Mouse (Mus musculus): ENCODE measurements around the gene 1700037H04Rik. TPM values are rescaled to one million over a fixed set of nuclear protein-coding genes. Genes with fewer than 3 reads are reported as not detected.

The 1700037H04Rik gene
- polyA plus RNA-seq, 2 experiments: 59.4 to 62.7 TPM

DNA sequence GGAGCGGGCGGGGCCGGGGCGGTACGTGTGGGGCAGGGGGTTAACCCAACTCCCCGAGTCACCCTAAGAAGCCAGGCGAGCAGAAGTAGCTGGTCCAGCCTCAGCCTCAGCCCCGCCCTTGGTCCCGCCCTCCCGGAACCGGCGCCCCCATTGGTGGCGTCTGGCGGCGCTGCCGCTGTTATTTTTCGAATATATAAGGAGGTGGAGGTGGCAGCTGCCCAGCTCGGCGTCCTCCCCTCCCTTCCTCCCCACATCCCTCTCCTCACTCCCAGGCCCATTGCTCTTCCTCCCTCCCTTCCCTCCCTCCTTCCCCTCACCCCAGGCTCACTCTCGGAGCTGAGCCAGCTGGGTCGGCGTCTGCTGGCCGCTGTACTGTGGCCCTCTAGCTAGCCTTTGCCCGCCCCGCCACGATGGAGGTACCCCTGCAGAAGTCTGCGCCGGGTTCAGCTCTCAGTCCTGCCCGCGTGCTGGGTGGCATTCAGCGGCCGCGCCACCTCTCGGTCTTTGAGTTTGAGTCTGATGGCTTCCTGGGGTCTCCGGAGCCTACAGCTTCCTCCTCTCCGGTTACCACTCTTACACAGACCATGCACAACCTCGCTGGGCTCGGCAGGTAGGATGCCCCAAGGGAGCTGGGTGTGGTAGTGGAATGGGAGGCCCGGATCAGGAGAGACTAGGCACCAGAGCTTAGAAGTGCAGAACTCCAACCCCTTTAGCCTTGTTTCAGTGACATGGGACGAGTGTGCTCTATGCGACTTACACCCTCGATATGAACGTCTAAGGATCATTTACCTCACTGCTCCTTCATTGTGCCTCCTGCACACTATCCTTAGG lies 27.1 kb upstream of the 1700037H04Rik start, which contains the start of the genes Cdc25b and Spef1:
TSS of gene Cdc25b (plus strand) at position 179 of the 831 bp plus-strand sequence.
TSS of gene Spef1 (minus strand) at position 512 of the 831 bp plus-strand sequence.
- ATAC-seq (ENCODE audit: low FRiP score, low read depth) (peak; percentile 89), DNase-seq (ENCODE audit: low spot score) (peak; percentile 86)
- H3K9me3 ChIP-seq (ENCODE audit: control insufficient read depth, low read length): no peaks in the 10 kb centered on the region
- H3K9ac ChIP-seq (ENCODE audit: low read depth, low read length, severe bottlenecking): peak within 1 kb of the TSS; percentile 64
- peak within 1 kb of the TSS; percentile 70 for H3K27ac ChIP-seq (replicated peaks; ENCODE audit: low read depth, low read length)
- H3K27me3 ChIP-seq (ENCODE audit: control insufficient read depth, insufficient read depth, low read length): no peaks in the 10 kb centered on the region
- WGBS: 1% methylated on average over 40 of the region's 43 CpGs
- H3K4me2 ChIP-seq (replicated peaks; ENCODE audit: low read depth, low read length, severe bottlenecking): peak within 1 kb of the TSS; percentile 66
- 0 out of 2 replicates have a peak, but pooled peaks have one; percentile 42 for TF ChIP-seq POLR2A (IDR thresholded peaks at IDR 0.05; ENCODE audit: borderline replicate concordance, extremely low read depth, insufficient read depth, insufficient read length)
- H3K36me3 ChIP-seq (ENCODE audit: control insufficient read depth, insufficient read depth, low read length): peaks cover 19% of the 10 kb centered on the region
- peaks cover 17% of the 10 kb centered on the region for H3K4me1 ChIP-seq (ENCODE audit: control insufficient read depth, insufficient read depth, low read length)
- peak within 1 kb of the TSS; percentile 59 for H3K4me3 ChIP-seq (replicated peaks; ENCODE audit: low read length)

- Histone ChIP-seq H3K4me2 (replicated peaks; ENCODE audit: low read depth, low read length, severe bottlenecking) (peak overlapping the region; percentile 66), H3K36me3 (ENCODE audit: control insufficient read depth, insufficient read depth, low read length) (peaks cover 13% of the 10 kb centered on the region; the same call in 1 of the 2 replicates), H3K27ac (replicated peaks; ENCODE audit: low read depth, low read length) (peak overlapping the region; percentile 70; the same call in 1 of the 2 replicates), H3K4me1 (ENCODE audit: control insufficient read depth, insufficient read depth, low read length) (peaks cover 17% of the 10 kb centered on the region), H3K4me3 (replicated peaks; ENCODE audit: low read length) (peak overlapping the region; percentile 59), H3K9ac (ENCODE audit: low read depth, low read length, severe bottlenecking) (peak overlapping the region; percentile 64), H3K9me3 (ENCODE audit: control insufficient read depth, low read length) (no peaks in the 10 kb centered on the region), H3K27me3 (ENCODE audit: control insufficient read depth, insufficient read depth, low read length) (no peaks in the 10 kb centered on the region)
- no peak for DNase-seq (ENCODE audit: low spot score)
- 3% methylated on average over 14 of the region's 14 CpGs for WGBS
- ATAC-seq (ENCODE audit: low FRiP score, low read depth): no peak
- TF ChIP-seq POLR2A (IDR thresholded peaks at IDR 0.05; ENCODE audit: borderline replicate concordance, extremely low read depth, insufficient read depth, insufficient read length): no peak
Measured at GRCm38 (mm10) chr2:131186343-131186742, 26.5 kb upstream of the 1700037H04Rik start.

DNA sequence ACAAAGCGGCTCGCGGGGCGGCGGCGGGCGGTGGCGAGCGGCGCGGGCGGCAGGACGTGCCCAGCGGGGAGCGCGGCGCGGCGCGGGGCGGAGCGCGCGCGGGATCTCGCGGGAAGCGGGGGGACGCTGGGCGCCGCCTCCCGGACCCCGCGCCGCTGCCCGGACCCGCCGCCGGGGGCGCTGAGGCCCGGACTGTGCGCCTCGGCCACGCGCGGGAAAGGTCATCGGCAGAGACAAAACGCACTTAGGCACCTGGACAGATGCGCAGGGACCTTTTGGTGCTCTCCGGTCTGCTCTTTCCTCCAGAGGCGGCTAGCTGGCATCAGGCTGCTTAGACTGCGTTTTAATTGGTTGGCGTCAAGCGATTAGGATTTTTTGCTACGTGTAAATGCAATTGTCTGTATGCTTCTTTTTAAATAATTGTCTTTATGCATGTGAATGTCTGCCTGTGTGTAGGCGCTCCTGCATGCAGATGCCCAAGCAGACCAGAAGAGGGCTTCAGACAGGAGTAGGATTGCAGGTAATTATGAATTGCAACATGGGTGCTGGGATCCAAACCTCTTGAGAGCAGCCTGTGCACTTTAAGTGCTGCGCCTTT lies 20.2 kb upstream of the 1700037H04Rik start, which contains the start of gene Cenpb:
TSS of gene Cenpb (minus strand) at position 78 of the 598 bp plus-strand sequence.
- H3K9me3 ChIP-seq (ENCODE audit: control insufficient read depth, low read length): no peaks in the 10 kb centered on the region
- H3K27ac ChIP-seq (replicated peaks; ENCODE audit: low read depth, low read length): peak within 1 kb of the TSS; percentile 93
- peak within 1 kb of the TSS; percentile 96 for H3K4me2 ChIP-seq (replicated peaks; ENCODE audit: low read depth, low read length, severe bottlenecking)
- H3K9ac ChIP-seq (ENCODE audit: low read depth, low read length, severe bottlenecking): peak within 1 kb of the TSS; percentile 89
- WGBS: 4% methylated on average over 32 of the region's 57 CpGs
- peaks cover 25% of the 10 kb centered on the region for H3K4me1 ChIP-seq (ENCODE audit: control insufficient read depth, insufficient read depth, low read length)
- peak; percentile 90 for ATAC-seq (ENCODE audit: low FRiP score, low read depth)
- TF ChIP-seq POLR2A (IDR thresholded peaks at IDR 0.05; ENCODE audit: borderline replicate concordance, extremely low read depth, insufficient read depth, insufficient read length): no peak
- no peaks in the 10 kb centered on the region for H3K27me3 ChIP-seq (ENCODE audit: control insufficient read depth, insufficient read depth, low read length)
- peaks cover 18% of the 10 kb centered on the region; the same call in 1 of the 2 replicates for H3K36me3 ChIP-seq (ENCODE audit: control insufficient read depth, insufficient read depth, low read length)
- DNase-seq (ENCODE audit: low spot score): peak; percentile 76
- H3K4me3 ChIP-seq (replicated peaks; ENCODE audit: low read length): peak within 1 kb of the TSS; percentile 58

GRCm38 (mm10) chr2:131179246-131179886 lies 19.5 kb upstream of the 1700037H04Rik start:
- under 1% methylated on average over 47 of the region's 67 CpGs for WGBS
- peak overlapping the region; percentile 93 for H3K27ac ChIP-seq (replicated peaks; ENCODE audit: low read depth, low read length)
- peak overlapping the region; percentile 89 for H3K9ac ChIP-seq (ENCODE audit: low read depth, low read length, severe bottlenecking)
- H3K27me3 ChIP-seq (ENCODE audit: control insufficient read depth, insufficient read depth, low read length): no peaks in the 10 kb centered on the region
- peak overlapping the region; percentile 58 for H3K4me3 ChIP-seq (replicated peaks; ENCODE audit: low read length)
- DNase-seq (ENCODE audit: low spot score): peak; percentile 53
- H3K4me1 ChIP-seq (ENCODE audit: control insufficient read depth, insufficient read depth, low read length): peaks cover 25% of the 10 kb centered on the region
- peak; percentile 77 for ATAC-seq (ENCODE audit: low FRiP score, low read depth)
- H3K36me3 ChIP-seq (ENCODE audit: control insufficient read depth, insufficient read depth, low read length): peaks cover 18% of the 10 kb centered on the region; the same call in 1 of the 2 replicates
- no peaks in the 10 kb centered on the region for H3K9me3 ChIP-seq (ENCODE audit: control insufficient read depth, low read length)
- no peak for TF ChIP-seq POLR2A (IDR thresholded peaks at IDR 0.05; ENCODE audit: borderline replicate concordance, extremely low read depth, insufficient read depth, insufficient read length)
- peak overlapping the region; percentile 96 for H3K4me2 ChIP-seq (replicated peaks; ENCODE audit: low read depth, low read length, severe bottlenecking)
